Mouse (Mus musculus): ENCODE data around the gene Mrpl47.
A peak's percentile ranks its signal among the peaks of the same experiment; 100 is the strongest.
"Not testable (repeated sequence)": the region's sequence is repeated elsewhere in the genome, so short reads cannot be mapped to it uniquely, and the experiment has no call there.

The Mrpl47 gene

GRCm38 (mm10) chr3:32705647-32706348, 31.6 kb downstream of the Mrpl47 start, which contains the start of gene Actl6a:
TSS of gene Actl6a (plus strand) at chr3:32706298.
- DNase-seq = not testable (repeated sequence)

- DNase-seq = not testable (repeated sequence)
Observed at GRCm38 (mm10) chr3:32704632-32705031, 32.8 kb downstream of the Mrpl47 start.

GRCm38 (mm10) chr3:32704021-32704420, 33.4 kb downstream of the Mrpl47 start:
- DNase-seq = not testable (repeated sequence)

GRCm38 (mm10) chr3:32698228-32698863, 39.1 kb downstream of the Mrpl47 start:
- DNase-seq = peak; percentile 83

GRCm38 (mm10) chr3:32695583-32695980, 41.8 kb downstream of the Mrpl47 start:
- DNase-seq = no peak

- DNase-seq = no peak
Observed at GRCm38 (mm10) chr3:32694737-32695582, 42.4 kb downstream of the Mrpl47 start.

- no peak for DNase-seq
Observed at GRCm38 (mm10) chr3:32694211-32694610, 43.2 kb downstream of the Mrpl47 start.

GRCm38 (mm10) chr3:32691841-32692240, 45.6 kb downstream of the Mrpl47 start:
- DNase-seq = no peak

GRCm38 (mm10) chr3:32690901-32691300, 46.5 kb downstream of the Mrpl47 start:
- DNase-seq = no peak

GRCm38 (mm10) chr3:32690008-32690407, 47.4 kb downstream of the Mrpl47 start:
- DNase-seq = no peak

GRCm38 (mm10) chr3:32689567-32689999, 47.8 kb downstream of the Mrpl47 start:
- no peak for DNase-seq

- DNase-seq = no peak
Observed at GRCm38 (mm10) chr3:32687156-32687555, 50.2 kb downstream of the Mrpl47 start.

- no peak for DNase-seq
Observed at GRCm38 (mm10) chr3:32686537-32686936, 50.9 kb downstream of the Mrpl47 start.

- DNase-seq = no peak
Observed at GRCm38 (mm10) chr3:32684631-32685030, 52.8 kb downstream of the Mrpl47 start.

GRCm38 (mm10) chr3:32682910-32683531, 54.4 kb downstream of the Mrpl47 start:
- no peak for DNase-seq

- no peak for DNase-seq
Observed at GRCm38 (mm10) chr3:32676393-32676792, 61.0 kb downstream of the Mrpl47 start.
